Mouse (Mus musculus) 416B (cell line): ENCODE data around the gene Rbm6.

ENCODE experiments used
- DNase-seq: peaks from one replicate; pipeline ENCODE4 v3.0.0; 2011; ENCODE audit warnings: low read depth

The Rbm6 gene

GRCm38 (mm10) chr9:107748063-107748462 lies 125.0 kb downstream of the Rbm6 start:
- no peak for DNase-seq

- peak; percentile 44 for DNase-seq
Observed at GRCm38 (mm10) chr9:107747310-107747709, 125.7 kb downstream of the Rbm6 start.

GRCm38 (mm10) chr9:107746679-107747078 lies 126.4 kb downstream of the Rbm6 start:
- peak; percentile 37 for DNase-seq

- DNase-seq: no peak
Observed at GRCm38 (mm10) chr9:107744061-107744460, 129.0 kb downstream of the Rbm6 start.

GRCm38 (mm10) chr9:107738841-107739202 lies 134.2 kb downstream of the Rbm6 start:
- DNase-seq: peak; percentile 66

GRCm38 (mm10) chr9:107738020-107738840 lies 134.8 kb downstream of the Rbm6 start:
- peak; percentile 81 for DNase-seq

- peak; percentile 56 for DNase-seq
Observed at GRCm38 (mm10) chr9:107736185-107736485, 136.9 kb downstream of the Rbm6 start.

- no peak for DNase-seq
Observed at GRCm38 (mm10) chr9:107735356-107736184, 137.5 kb downstream of the Rbm6 start.

- no peak for DNase-seq
Observed at GRCm38 (mm10) chr9:107734567-107734971, 138.5 kb downstream of the Rbm6 start.

- no peak for DNase-seq
Observed at GRCm38 (mm10) chr9:107729709-107730108, 143.3 kb downstream of the Rbm6 start.

- DNase-seq: no peak
Observed at GRCm38 (mm10) chr9:107728919-107729670, 143.9 kb downstream of the Rbm6 start.

GRCm38 (mm10) chr9:107727041-107727440 lies 146.0 kb downstream of the Rbm6 start:
- no peak for DNase-seq

GRCm38 (mm10) chr9:107724796-107725195 lies 148.2 kb downstream of the Rbm6 start:
- peak; percentile 96 for DNase-seq

- peak; percentile 69 for DNase-seq
Observed at GRCm38 (mm10) chr9:107723794-107724531, 149.1 kb downstream of the Rbm6 start.
